In genomic region chr1:183997207-183997606, GRCm38 (mm10) we compare ENCODE assay signal across 23 mouse cellular contexts. TPM values are rescaled to one million over a fixed set of nuclear protein-coding genes. Genes with fewer than 3 reads are reported as not detected.
"Had no signal": no experiment of that assay in that cellular context is flagged by ENCODE, and none has a peak within 500 bp of the region (broad histone marks: within the 10 kb centered on the region; RNA-seq: fewer than 3 reads in every experiment).

No protein-coding gene starts in this region.

- H3K4me3 ChIP-seq: heart, adult 2 months; heart, embryonic 12.5 days; hindbrain, embryonic 10.5 days; hindbrain, embryonic 12.5 days; intestine, embryonic 15.5 days; layer of hippocampus, adult 2 months; left cerebral cortex, adult 2 months; limb, embryonic 10.5 days; limb, embryonic 12.5 days had no signal

- H3K9ac ChIP-seq: forebrain, postnatal 0 days; heart, embryonic 12.5 days; hindbrain, embryonic 12.5 days; hindbrain, embryonic 14.5 days; intestine, embryonic 15.5 days; limb, embryonic 12.5 days; liver, embryonic 14.5 days had no signal

- ATAC-seq: forebrain, postnatal 0 days; hindbrain, embryonic 16.5 days; inflammation-experienced regulatory T-cells, adult 6 months; intestine, embryonic 15.5 days; intestine, postnatal 0 days had no signal

- H3K4me1 ChIP-seq: heart, embryonic 12.5 days; hindbrain, embryonic 10.5 days; hindbrain, embryonic 12.5 days; intestine, embryonic 15.5 days; limb, embryonic 10.5 days; limb, embryonic 12.5 days had no signal

- H3K36me3 ChIP-seq: heart, embryonic 12.5 days; hindbrain, embryonic 10.5 days; hindbrain, embryonic 12.5 days; intestine, embryonic 15.5 days; limb, embryonic 10.5 days; limb, embryonic 12.5 days had no signal

- DNase-seq: forebrain, postnatal 0 days; gastrocnemius, postnatal 25 days; heart, adult 2 months; heart, postnatal 4 days; kidney, adult 18-20 months; kidney, adult 8-10 months; kidney, postnatal 10 days; kidney, postnatal 25 days; kidney, postnatal 4 days had no signal

- H3K9me3 ChIP-seq: heart, embryonic 12.5 days; hindbrain, embryonic 10.5 days; hindbrain, embryonic 12.5 days; intestine, embryonic 15.5 days; limb, embryonic 10.5 days; limb, embryonic 12.5 days had no signal

- H3K27me3 ChIP-seq: heart, embryonic 12.5 days; hindbrain, embryonic 12.5 days; intestine, embryonic 15.5 days; limb, embryonic 12.5 days had no signal

- H3K27ac ChIP-seq: heart, adult 2 months; hindbrain, embryonic 10.5 days; hindbrain, embryonic 12.5 days; hindbrain, embryonic 14.5 days; intestine, embryonic 15.5 days; layer of hippocampus, adult 2 months; left cerebral cortex, adult 2 months; limb, embryonic 10.5 days; limb, embryonic 12.5 days; liver, embryonic 14.5 days had no signal

- H3K4me2 ChIP-seq: heart, embryonic 12.5 days; hindbrain, embryonic 12.5 days; hindbrain, embryonic 14.5 days; intestine, embryonic 15.5 days; limb, embryonic 12.5 days had no signal

RNA-seq across cellular contexts. Expression of gene 1700056E22Rik, which starts 36.9 kb away (rescaled TPM):
- total RNA-seq: forebrain, postnatal 0 days; granulocyte monocyte progenitor cell, adult 5-6 weeks; layer of hippocampus, adult 2 months; left cerebral cortex, adult 2 months had no signal
